Mouse (Mus musculus) B cell, adult 2 months (primary cell): ENCODE results near the gene Ppp4c.

Experiments used
- DNase-seq, 2 experiments: peaks; one replicate each; pipeline ENCODE4 v3.0.0; 2022

Gene Ppp4c

GRCm38 (mm10) chr7:126801057-126801422 lies 8.7 kb upstream of the Ppp4c start:
- no peak for DNase-seq

GRCm38 (mm10) chr7:126800269-126801056 lies 8.2 kb upstream of the Ppp4c start:
- DNase-seq: no peak

DNA sequence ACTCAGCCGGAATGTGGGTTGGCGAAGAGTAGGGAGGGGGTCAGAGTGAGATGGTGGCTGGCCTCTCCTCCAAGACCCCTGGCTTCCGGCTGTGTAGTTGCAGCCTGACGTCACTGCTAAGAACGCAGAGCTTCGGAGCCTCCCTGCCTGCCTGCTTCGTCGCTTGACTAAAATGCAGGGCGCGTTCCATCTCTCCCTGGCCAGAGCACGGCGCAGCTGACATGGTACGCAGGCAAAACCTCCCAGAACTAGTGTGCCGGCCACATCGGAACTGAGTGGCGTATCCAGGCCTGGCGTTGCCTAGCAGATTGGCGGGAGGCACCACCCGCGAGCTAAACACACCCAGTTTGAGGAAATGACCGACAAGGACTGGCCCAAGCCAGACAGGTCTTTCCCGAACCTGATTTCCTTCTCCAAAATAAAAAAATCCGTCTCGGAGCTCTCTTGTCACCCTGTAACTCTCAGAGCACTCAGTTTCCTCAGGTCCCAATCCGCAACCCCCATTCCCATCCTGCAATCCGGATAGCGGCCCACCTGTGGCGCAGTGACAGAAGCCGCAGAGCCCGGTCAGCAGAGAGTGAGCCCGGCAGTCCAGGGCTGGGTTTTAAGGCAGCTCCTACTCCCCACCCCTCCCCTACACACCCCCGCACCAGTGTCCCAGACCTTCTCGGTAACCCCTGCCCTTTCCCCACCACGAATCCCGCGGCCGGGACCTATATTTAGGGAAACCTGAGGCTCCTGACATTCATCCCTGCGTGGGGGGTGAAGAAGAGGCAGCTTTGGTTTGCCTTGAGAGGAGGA lies 7.4 kb upstream of the Ppp4c start:
- DNase-seq: no peak

- DNase-seq: peak; percentile 92 to 94
Observed at GRCm38 (mm10) chr7:126799050-126799467, 6.8 kb upstream of the Ppp4c start.

- peak in 1 of 2 experiments; percentile 72 for DNase-seq
Observed at GRCm38 (mm10) chr7:126798127-126799049, 6.1 kb upstream of the Ppp4c start.

GRCm38 (mm10) chr7:126797411-126798126 lies 5.3 kb upstream of the Ppp4c start, which contains the start of gene Fam57b:
Gene Fam57b (plus strand): TSS chr7:126797668.
- DNase-seq: no peak

- DNase-seq: peak; percentile 62 to 66
Observed at GRCm38 (mm10) chr7:126796350-126796932, 4.1 kb upstream of the Ppp4c start.

- DNase-seq: no peak
Observed at GRCm38 (mm10) chr7:126795387-126796317, 3.4 kb upstream of the Ppp4c start.

GRCm38 (mm10) chr7:126794271-126794605 lies 1.9 kb upstream of the Ppp4c start:
- DNase-seq: no peak

DNA sequence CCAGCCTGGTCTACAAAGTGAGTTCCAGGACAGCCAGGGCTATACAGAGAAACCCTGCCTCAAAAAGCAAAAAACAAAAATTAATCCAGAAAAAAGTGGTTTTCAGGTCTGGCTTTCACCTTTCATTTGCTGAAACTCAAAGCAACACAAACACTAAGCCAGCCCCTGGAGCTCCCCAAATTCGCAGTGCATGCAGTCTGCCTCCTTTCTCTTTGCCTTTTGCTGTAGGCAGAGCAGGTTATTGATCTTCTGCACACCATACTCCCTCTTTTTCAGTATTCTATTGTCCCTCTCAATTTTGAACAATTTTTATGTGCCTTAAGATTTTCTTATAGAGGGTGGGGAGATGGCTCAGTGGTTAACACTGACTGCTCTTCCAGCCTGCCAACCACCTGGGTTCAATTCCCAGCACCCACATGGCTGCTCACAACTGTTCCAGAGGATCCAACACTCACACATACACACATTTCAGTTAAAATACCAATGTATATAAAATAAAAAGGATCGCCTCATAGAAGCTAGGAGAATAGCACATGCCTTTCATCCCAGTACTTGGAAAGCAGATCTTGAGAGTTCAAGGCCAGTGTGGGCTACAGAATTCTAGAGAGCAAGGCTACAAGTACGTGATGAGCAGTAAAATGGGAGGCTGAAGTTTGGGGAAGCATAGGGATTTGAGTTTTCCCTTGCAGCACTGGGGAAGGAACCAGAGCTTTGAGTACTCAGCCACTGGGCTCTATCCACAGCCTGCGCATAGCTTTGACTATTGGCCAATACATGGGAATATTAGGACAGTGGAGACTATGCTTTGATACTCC lies 1.4 kb upstream of the Ppp4c start:
- DNase-seq: no peak

- no peak for DNase-seq
Observed at GRCm38 (mm10) chr7:126792721-126793443, 586 bp upstream of the Ppp4c start.

DNA sequence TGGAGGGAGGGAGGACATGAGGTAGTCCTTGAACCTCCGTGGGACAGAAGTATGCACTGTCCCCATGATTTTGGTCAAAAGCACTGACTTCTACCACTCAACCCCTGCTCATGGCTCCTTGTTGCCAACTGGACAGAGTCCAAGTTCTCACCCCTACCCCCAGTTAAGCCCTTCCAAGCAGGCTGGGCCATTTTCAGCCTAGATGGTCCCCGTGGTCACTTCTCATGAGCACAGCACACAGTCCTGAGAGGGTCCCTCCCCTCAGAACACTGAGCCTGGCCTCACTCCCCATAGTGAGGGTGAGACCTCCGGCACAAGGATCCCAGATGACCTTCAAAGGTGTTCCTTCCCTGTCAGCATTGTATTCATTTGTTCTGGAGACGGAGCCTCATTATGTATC lies 3.2 kb downstream of the Ppp4c start:
- no peak for DNase-seq

- DNase-seq: no peak
Observed at GRCm38 (mm10) chr7:126786142-126786541, 6.2 kb downstream of the Ppp4c start.

- no peak for DNase-seq
Observed at GRCm38 (mm10) chr7:126785056-126785455, 7.2 kb downstream of the Ppp4c start.

DNA sequence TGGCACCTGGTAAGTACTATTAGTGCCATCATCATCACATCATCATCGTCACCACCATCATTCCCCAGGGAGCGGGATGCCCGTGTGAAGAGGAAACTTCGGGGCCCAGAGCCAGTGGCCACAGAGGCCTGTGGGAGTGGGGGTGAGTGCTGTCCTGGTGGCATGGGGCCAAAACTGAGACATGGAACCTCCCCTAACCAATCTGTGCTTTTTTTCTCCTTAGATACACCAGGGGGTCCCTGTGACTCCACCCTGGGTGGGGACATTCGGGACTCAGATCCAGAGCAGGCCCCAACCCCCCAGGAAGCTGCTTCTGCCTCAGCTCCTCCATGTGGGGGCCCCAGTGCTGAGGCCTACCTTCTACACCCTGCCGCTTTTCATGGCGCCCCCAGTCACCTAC lies 7.8 kb downstream of the Ppp4c start:
- no peak for DNase-seq

- no peak for DNase-seq
Observed at GRCm38 (mm10) chr7:126782693-126783092, 9.6 kb downstream of the Ppp4c start.

- no peak for DNase-seq
Observed at GRCm38 (mm10) chr7:126781661-126782370, 10.5 kb downstream of the Ppp4c start.

DNA sequence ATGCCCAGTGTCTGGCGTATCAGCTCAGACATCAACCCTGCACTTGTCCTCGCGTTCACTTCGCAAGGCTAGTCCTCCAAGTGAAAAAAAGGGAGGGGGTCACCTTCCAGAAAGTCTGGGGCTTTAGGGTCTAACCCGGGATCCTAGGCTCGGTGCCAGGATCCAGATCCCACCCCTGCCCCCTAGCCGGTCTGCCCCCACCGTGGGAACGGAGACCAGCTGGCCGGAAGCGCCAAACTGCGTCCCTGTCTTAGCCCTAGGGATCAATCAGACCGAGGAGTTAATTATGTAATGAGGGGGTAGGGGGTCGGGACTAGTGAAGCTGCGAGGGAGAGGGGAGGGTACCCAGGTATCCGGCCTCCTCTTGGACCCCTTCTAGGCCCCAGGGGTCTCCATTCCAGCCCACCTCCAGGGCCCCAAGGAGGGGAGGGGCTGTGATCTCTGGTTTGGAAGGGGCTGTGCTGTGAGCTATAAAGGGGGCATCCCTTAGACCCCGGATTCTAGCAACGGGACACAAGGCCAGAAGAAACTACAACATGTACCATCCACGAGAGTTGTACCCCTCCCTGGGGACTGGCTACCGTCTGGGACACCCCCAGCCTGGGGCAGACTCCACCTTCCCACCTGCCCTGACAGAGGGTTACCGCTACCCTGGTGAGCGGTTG lies 11.2 kb downstream of the Ppp4c start, which contains the start of gene Tbx6:
Gene Tbx6, plus strand, starts transcription at position 513 of the 665 bp plus-strand sequence.
- no peak for DNase-seq
